Mouse (Mus musculus) heart, adult 2 months (tissue): ENCODE data around the gene Ak6.

Source experiments
- CTCF ChIP-seq: fragments of 200-600 bp; IDR thresholded peaks from 2 replicates; pipeline ENCODE4 v1.8.1; 2022; ENCODE audit warnings: antibody characterized with exemption, mild to moderate bottlenecking, moderate library complexity
- EP300 ChIP-seq: fragments of 200-500 bp; IDR thresholded peaks from 2 replicates; pipeline ENCODE4 v1.6.1; 2011; ENCODE audit warnings: low read depth, low read length, control low read depth; ENCODE audit not compliant: insufficient read depth
- POLR2A ChIP-seq: fragments of 200-500 bp; IDR thresholded peaks from 2 replicates; pipeline ENCODE4 v1.6.1; 2011; ENCODE audit warnings: mild to moderate bottlenecking, low read depth, low read length, control low read depth; ENCODE audit not compliant: insufficient read depth

- TF ChIP-seq CTCF, result no peak
- TF ChIP-seq POLR2A, result no peak
- TF ChIP-seq EP300, result no peak
These were observed 48.4 kb upstream of the Ak6 start for GRCm38 (mm10) chr13:100602239-100602902.
